Mouse (Mus musculus) left cerebral cortex, postnatal 10 days (tissue): ENCODE results near the gene Galp. TPM values are rescaled to one million over a fixed set of nuclear protein-coding genes. Genes with fewer than 3 reads are reported as not detected.
"Not testable (repeated sequence)": the region's sequence is repeated elsewhere in the genome, so short reads cannot be mapped to it uniquely, and the experiment has no call there.

Source experiments
- DNase-seq, 2 experiments: peaks; one replicate each; pipeline ENCODE4 v3.0.0; 2021 to 2022; ENCODE audit warnings: low spot score in 2 of 2, mixed read lengths in 1 of 2; ENCODE audit errors: extremely low spot score in 1 of 2
- intact Hi-C: fragments of 180-260 bp; cut with DNase I; formaldehyde crosslinking; loops from one replicate; pipeline ENCODE4 v1.15.1; 2025
- total RNA-seq, 2 experiments: library from RNA; stranded (reverse); gene quantifications; 2 replicates each; pipeline ENCODE4 v1.2.3; 2021

The Galp gene
- total RNA-seq, 2 experiments from 2014 or later: not detected

DNA sequence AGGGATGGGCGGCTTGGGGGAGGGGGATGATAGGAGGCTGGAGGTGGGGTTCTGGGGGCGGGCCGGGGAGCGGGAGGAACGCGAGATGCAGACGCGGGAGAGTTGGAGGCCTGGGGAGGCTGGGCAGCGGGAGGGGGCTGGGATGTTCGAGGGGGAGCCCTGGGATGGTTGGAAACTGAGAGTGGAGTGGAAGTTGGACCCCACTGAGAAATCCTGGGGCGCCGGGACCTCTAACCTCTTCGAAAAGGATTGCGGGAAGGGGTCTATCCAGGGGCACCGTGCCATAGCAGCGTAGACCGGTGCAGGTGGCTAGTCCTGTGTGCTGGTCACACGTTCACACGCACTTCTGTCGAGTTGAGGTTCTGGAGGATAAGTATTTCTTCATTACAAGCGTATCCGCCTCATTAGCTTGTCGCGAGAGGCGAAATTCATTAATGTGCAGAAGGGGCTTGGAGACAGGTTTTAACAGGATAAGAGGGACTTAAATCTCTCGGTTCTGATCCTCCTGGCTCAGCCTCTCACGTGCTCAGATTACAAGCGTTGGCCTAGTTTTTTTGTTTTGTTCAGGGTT lies 24.1 kb upstream of the Galp start:
- intact Hi-C loops: loop anchor here (5.0 to 10.0 kb wide), 2 partner anchors 45 to 1088 kb away; partner anchors contain the start of gene Epn1
- DNase-seq: no peak

DNA sequence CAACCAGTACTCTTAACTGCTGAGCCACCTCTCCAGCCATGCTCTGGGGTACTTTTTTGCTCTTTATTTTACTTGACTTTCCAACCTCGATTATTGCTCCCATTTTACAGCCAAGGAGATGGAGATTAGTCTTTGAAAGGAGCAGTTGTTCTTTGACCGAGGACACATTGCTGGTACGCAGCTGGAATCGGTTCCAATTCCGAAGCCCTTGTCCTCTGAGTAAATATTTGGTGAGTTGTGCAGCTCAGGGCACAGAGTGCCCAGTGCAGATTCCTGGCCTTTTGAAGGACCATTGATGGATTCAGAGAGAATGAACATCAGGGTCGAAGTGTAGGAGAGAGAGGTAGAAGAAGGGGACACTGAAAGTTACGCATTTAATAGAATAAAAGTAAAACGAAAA lies 23.0 kb upstream of the Galp start:
- intact Hi-C loops: loop anchor here (5.0 to 10.0 kb wide), 2 partner anchors 47 to 1089 kb away; partner anchors contain the start of gene Epn1
- DNase-seq: no peak

DNA sequence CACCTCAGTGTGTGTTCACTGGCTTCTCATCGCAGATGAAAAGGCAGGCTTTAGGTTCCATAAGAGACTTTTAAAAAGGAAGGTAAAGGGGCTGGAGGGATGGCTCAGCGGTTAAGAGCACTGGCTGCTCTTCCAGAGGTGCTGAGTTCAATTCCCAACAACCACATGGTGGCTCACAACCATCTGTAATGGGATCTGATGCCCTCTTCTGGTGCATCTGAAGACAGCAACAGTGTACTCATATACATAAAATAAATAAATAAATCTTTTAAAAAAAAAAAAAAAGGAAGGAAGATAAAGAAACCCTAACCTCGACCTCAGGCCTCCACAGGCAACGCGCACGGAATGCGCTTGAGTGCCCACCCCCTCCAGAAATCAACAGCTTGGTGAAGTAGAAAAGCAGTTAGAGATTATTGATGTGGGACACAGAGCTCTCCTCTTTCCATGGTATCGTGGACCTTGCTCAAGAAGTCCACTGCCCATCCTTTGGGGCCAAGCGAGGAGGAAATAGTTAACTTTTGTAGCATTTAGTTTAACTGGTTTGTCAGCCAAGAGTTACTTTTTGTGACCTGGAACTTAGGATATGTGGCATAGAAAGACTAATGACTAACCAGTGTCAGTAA lies 22.4 kb upstream of the Galp start:
- DNase-seq: not testable (repeated sequence)
- intact Hi-C loops: loop anchor here (5.0 to 10.0 kb wide), 2 partner anchors 47 to 1090 kb away; partner anchors contain the start of gene Epn1

DNA sequence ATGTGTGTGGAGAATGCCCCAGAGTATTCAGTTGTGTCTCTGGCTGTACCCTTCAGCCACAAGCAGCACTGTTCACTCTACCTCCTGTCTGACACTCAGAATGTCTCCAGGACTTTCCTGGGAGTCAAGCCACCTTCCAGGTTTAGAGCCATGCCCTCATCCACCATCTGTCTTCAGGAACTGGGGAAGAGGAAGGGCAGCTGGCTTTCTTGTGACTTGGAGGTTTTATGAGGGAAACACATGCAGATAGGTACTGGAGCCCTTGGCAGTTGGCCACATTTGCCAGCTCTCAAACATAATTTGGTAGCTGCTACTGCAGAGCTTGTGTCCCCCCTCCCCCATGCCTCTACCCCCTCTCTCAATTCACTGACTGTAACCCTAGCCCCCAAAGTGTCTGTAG lies 17.9 kb upstream of the Galp start:
- intact Hi-C loops: loop anchor here (10.0 kb wide), 1 partner anchor 1094 kb away; the partner anchor contains the start of gene Epn1
- DNase-seq: no peak

DNA sequence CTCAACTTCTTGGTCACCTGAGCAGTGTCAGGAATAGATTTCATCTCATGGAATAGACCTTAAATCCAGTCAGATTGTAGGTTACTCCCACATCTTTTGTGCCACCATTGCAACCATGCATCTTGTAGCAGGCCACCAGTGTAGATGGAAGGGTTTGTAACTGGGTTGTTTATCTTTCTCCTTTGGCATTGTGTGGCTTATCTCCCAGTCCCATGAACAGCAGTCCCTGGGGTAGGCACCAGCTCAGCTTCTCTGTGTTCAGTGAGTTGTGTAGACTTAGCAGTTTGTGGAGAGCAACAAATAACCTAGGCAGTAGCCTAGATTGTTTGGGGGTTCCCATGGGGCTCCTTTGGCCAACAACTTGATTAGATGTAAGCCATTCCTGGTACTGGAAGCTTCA lies 14.0 kb upstream of the Galp start:
- no peak for DNase-seq
- intact Hi-C loops: no loop called here

DNA sequence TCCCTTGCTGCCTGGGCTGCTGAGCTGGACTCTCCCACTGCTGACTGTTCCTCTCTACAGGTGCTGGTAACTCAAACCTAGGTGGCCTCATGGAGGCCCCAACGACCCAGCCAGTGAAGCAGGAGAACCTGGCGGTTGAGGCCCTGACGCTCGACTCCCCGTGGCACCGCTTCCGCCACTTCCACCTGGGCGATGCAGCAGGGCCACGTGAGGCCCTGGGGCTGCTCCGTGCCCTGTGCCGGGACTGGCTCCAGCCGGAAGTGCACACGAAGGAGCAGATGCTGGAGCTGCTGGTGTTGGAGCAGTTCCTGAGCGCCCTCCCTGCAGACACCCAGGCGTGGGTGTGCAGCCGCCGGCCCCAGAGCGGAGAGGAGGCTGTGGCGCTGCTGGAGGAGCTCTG lies 13.1 kb upstream of the Galp start:
- peak in 1 of 2 experiments; percentile 31 for DNase-seq
- intact Hi-C loops: no loop called here

DNA sequence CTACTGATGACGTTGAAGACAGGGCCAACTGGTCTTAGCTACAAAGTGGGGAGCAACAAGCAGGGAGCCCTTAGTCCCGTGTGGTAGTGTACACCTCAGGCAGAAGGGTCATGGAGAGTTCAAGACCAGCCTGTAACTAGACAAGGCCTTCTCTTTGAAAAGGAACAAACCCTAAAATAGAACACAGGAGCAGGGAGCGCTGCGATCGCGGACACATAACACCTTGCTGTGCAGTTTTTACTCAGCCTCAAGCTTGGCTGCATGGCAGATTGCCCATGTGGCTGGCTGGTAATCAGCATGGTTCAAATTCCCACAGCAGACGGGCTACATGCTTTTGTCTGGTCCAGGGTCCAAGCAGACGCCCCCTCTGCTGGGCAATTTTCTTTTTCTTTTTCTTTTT lies 12.4 kb upstream of the Galp start:
- no peak for DNase-seq
- intact Hi-C loops: no loop called here

DNA sequence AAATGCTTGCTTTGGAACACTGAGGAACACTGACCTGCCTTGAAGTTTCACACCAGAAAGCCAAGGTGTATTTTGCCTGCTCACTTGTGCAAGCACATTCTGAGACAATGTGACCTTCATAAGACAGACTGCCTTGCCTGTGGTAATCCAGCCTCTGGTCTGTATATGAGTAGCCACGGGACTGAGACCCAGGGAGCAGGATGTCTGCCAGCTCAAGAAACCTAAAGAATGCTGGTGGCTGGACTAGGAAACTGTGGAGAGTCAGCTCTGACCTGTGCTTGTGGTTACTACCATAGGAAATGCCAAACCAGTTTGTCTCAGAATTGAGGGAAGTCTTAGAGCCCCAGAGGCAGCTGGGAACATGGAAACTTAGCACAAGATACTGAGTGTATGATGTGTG lies 11.5 kb upstream of the Galp start:
- no peak for DNase-seq
- intact Hi-C loops: no loop called here

DNA sequence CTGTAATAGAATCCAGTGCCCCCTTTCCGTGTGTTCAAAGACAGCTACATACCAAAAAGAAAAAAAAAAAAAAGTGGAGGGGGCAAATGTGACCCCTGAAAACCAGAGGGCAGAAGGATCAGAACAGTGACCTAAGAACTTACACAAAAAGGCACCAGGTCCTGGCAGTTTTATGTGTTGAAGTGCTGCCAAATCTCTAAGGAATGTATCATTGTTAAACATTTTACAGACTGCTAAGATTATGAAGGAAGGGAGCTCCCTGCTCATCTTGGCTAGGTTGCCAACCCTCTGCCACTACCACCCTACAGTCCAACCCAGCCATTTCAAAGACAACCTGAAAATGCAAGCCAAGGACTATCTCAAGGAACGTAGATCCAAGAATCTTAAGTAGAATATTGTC lies 10.7 kb upstream of the Galp start:
- intact Hi-C loops: no loop called here
- no peak for DNase-seq

DNA sequence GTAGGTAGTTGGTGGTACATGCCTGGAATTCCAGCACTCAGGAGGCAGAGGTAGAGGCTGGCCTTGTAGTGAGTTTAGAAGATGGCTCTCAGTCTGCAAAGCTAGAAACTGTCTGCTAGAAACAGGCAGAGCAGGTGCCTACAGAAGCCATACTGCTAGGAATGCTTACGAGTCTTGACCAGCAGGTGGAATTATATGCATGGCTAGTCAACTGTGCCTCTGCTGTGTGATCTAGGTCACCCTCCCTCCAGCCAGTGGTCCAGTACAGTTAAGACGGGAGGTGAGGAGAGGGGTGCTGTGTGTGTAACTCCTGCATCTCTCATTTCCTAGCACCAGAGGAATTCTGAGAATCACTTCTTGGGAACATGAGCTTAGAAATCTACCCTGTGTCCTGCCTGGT lies 10.1 kb upstream of the Galp start:
- intact Hi-C loops: no loop called here

DNA sequence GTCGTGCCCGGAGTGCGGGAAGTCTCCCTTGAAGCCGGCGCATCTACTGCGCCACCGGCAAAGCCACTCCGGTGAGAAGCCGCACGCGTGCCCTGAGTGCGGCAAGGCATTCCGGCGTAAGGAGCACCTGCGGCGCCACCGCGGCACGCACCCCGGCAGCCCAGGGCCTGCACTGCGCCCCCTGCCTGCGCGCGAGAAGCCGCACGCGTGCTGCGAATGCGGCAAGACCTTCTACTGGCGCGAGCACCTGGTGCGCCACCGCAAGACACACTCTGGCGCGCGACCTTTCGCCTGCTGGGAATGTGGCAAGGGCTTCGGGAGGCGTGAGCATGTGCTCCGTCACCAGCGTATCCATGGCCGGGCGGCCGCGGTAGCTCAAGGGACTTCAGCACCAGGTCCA lies 7.3 kb upstream of the Galp start:
- intact Hi-C loops: no loop called here
- peak in 1 of 2 experiments; percentile 49 for DNase-seq

More for the DNA sequence above, 10.1 kb upstream of the Galp start:
- DNase-seq: no peak

DNA sequence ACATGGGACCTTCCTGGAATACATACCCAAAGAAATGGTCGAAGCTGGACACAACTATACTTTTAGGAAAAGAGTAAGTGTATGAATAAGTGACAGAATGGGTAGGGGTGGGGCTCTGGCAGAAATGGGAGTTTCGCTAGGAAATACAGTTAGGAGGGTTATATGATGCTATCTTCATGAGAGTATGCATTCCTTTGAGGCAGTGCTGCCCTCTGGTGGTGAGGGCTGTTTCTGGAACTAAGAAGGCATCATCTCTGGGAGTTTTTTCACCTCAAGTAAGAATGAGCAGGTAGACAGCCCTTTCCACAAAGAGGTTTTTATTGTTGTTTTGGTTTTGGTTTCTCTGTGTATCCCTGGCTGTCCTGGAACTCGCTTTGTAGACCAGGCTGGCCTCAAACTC lies 5.5 kb upstream of the Galp start:
- DNase-seq: peak; percentile 55 to 83
- intact Hi-C loops: no loop called here

DNA sequence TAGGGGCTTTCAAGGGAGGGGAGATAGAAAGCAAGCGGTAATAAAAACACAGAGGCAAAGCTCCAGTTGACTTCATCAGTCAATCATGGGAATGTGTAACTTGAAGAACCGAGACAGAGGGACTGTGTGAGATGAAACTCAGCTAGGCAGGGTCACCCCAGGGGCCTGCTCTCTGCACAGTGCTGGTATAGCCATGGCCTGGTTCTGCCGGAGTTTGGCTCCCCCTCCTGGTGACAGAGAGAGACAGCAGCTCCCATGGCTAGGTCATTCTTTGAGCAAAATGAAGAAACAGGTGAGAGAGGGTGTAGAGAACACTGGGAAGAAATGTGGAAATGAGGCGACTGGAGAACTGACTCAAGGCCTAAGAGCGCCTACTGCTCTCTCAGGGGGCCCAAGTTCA lies 2.8 kb upstream of the Galp start:
- peak in 1 of 2 experiments; percentile 70 for DNase-seq
- intact Hi-C loops: loop anchor here (1.0 kb wide), 1 partner anchor 67 kb away; no protein-coding TSS in a partner anchor

DNA sequence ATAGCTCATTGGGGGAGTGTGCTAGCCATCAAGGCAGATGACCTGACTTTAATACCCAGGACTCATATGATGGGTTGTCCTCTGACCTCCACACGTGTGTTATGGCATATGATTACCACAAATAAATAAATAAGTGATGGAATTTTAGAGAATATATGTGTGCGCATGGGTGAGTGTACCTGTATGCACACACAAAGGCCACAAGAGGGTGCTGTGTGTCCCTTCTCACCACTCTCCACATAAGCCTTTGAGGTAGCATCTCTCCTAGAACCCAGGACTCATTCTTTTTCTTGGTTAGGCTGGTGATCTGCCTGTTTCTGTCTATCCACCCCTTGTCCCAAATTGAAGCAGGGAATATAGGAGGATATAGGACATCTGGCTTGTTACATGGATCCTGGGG lies 1.1 kb upstream of the Galp start:
- DNase-seq: no peak
- intact Hi-C loops: no loop called here

DNA sequence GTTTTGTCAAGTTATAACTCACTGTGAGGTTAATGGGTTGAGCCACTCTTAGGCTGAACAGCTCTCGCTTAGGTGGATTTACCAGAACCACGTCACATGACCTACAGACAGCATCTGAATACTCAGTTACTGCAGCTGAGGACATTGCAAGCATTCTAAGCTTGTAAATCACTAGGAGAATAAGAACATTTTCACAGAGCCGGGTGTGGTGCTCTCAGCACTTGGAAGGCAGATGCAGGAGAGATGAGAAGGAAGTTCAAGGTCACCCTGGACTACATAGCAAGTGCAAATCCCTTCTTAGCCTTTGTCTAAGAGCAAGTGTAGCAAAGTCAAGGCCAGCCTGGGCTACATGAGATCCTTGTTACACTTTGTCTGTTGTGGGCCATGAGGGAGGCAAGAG lies 7.3 kb downstream of the Galp start:
- no peak for DNase-seq
- intact Hi-C loops: no loop called here

DNA sequence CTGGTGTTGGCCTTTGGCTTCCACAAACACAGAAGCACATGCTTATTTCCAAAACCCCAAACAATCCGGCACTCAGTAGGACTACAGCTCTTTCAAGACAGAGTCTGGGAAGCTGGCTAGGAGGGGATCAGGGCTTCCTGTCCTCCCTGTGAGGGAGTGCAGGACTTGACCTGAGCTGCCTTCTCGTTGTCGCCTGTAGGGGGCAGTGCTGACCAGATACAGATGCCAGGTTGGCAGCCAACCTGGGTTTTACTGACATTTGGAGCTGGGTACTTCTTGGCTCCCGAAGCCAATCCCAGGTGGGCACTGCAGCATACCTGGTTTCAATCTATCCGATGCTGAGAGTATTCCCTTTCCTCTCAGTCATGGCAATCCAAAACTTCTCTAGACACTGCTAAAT lies 16.3 kb downstream of the Galp start:
- no peak for DNase-seq
- intact Hi-C loops: no loop called here

DNA sequence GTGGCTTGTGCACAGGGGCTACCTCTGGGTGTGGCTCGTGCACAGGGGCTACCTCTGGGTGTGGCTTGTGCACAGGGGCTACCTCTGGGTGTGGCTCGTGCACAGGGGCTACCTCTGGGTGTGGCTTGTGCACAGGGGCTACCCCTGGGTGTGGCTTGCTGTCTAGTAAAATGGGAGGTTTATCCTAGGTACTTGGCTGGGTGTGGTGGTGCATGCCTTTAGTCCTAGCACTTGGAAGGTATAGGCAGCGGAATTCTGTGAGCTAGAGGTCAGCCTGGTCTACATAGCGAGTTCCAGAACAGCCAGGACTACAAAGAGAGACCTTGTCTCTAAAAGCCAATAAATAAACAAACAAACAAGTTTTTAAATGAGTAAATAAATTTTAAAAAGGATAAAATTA lies 17.8 kb downstream of the Galp start:
- intact Hi-C loops, DNase-seq: not testable (repeated sequence)

DNA sequence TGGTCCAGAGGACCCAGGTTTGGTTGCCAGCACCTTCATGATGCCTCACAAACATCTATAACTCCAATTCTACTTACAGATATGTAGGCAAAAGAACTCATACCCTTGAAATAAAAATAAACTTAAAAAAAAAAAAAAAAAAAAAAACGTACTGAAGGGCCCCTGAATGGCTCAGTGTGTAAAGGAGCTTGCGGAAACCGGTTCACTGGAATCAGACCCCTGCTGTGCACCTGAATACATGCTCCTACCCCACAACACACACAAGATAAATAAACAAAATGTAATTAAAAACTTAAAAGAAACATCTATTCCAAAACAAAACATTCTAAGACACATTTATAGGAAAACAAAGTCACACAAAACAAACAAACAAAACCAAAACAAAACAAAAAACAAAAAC lies 23.3 kb downstream of the Galp start:
- DNase-seq: no peak
- intact Hi-C loops: no loop called here

DNA sequence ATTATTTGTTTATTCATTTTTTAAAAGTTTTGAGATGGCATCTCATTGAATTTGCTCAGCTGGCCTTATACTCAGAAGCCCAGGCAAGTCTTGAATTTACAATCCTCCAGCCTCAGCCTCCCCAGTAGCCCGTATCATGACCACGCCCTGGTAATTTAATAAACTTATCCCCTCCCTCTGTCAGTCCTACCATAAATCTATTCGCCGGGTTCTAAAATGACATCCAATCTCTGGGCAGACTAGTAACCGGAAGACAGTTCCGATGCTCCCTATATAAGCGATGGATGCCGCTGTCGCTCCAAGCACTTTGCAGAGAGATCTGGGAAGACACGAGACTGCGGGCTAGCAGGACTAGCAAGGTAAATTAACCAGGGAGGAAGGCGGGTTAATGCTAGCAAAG lies 25.1 kb downstream of the Galp start, which contains the start of gene Zscan5b:
TSS of gene Zscan5b (plus strand) at position 301 of the 400 bp plus-strand sequence.
- no peak for DNase-seq
- intact Hi-C loops: no loop called here

DNA sequence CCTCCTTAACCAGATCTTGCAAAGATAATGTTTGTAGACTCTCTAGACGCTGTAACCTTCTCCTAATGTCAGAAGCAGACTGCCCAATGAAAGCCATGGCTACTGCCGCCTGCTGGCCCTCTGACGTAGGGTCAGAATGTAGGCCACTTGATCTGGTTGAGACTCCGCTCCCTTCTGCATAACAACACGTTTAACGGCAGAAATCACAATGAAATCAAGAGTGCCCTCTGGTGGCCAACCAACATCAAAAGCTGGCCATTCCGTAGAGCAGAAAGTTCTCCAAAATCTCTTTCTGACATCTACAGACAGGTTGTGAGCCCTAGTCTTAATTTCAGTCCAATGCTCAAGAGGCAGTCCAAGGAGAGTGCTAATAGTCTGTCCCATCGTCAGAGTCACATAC lies 31.6 kb downstream of the Galp start:
- intact Hi-C loops: not testable (repeated sequence)
- DNase-seq: peak; percentile 4 to 28
